Mouse (Mus musculus): Measurements from ENCODE around the gene Dcst2. TPM values are rescaled to one million over a fixed set of nuclear protein-coding genes. Genes with fewer than 3 reads are reported as not detected.
A peak's percentile ranks its signal among the peaks of the same experiment; 100 is the strongest.

Dcst2 gene
- total RNA-seq, 1 experiment, result not detected

- TF ChIP-seq CHD2 (IDR thresholded peaks at IDR 0.05; ENCODE audit: low read depth, low read length), result no peak
- no peak for TF ChIP-seq ZNF384 (IDR thresholded peaks at IDR 0.05; ENCODE audit: low read depth, low read length)
- no peak for TF ChIP-seq HCFC1 (IDR thresholded peaks at IDR 0.05; ENCODE audit: borderline replicate concordance, insufficient read depth, low read length)
- TF ChIP-seq ZC3H11A (IDR thresholded peaks at IDR 0.05; ENCODE audit: borderline replicate concordance, low read depth, low read length), result no peak
- TF ChIP-seq MAFK (IDR thresholded peaks at IDR 0.05; ENCODE audit: insufficient read depth, low read depth, low read length), result no peak
- in situ Hi-C loops (cut with MboI; ENCODE audit: low sequenced_read_pairs in 2 of 2, unreplicated experiment in 2 of 2), result no loop called here
- H3K27ac ChIP-seq (ENCODE audit: insufficient read depth, low read depth, low read length, poor library complexity, severe bottlenecking), result peak overlapping the region; percentile 90
- H3K4me1 ChIP-seq (ENCODE audit: control insufficient read depth in 2 of 2, insufficient read depth in 2 of 2, low read length in 2 of 2, poor library complexity in 1 of 2), result peaks cover 4 to 69% of the 10 kb centered on the region in 2 experiments
- DNase-seq (ENCODE audit: low read depth, low spot score), result no peak
- no peak overlapping the region for H3K4me3 ChIP-seq (ENCODE audit: insufficient read depth in 1 of 2, low read depth in 1 of 2, low read length in 2 of 2, poor library complexity in 1 of 2, severe bottlenecking in 1 of 2)
- no peak overlapping the region for H3K9ac ChIP-seq (ENCODE audit: insufficient read depth, low read depth, low read length, poor library complexity, severe bottlenecking)
- H3K9me3 ChIP-seq (ENCODE audit: control insufficient read depth, insufficient read depth, low read depth, low read length), result no peaks in the 10 kb centered on the region
- peaks cover 15% of the 10 kb centered on the region; the same call in 1 of the 2 replicates for H3K36me3 ChIP-seq (ENCODE audit: control insufficient read depth, insufficient read depth, low read length, poor library complexity, severe bottlenecking)
Measured at GRCm38 (mm10) chr3:89383651-89384255, 22.0 kb downstream of the Dcst2 start.

GRCm38 (mm10) chr3:89384331-89385076 lies 22.7 kb downstream of the Dcst2 start:
- no peak for TF ChIP-seq CHD2 (IDR thresholded peaks at IDR 0.05; ENCODE audit: low read depth, low read length)
- no peak for TF ChIP-seq MAFK (IDR thresholded peaks at IDR 0.05; ENCODE audit: insufficient read depth, low read depth, low read length)
- no peak for TF ChIP-seq HCFC1 (IDR thresholded peaks at IDR 0.05; ENCODE audit: borderline replicate concordance, insufficient read depth, low read length)
- no peak for TF ChIP-seq ZNF384 (IDR thresholded peaks at IDR 0.05; ENCODE audit: low read depth, low read length)
- TF ChIP-seq ZC3H11A (IDR thresholded peaks at IDR 0.05; ENCODE audit: borderline replicate concordance, low read depth, low read length), result no peak
- H3K4me1 ChIP-seq (ENCODE audit: control insufficient read depth in 2 of 2, insufficient read depth in 2 of 2, low read length in 2 of 2, poor library complexity in 1 of 2), result peaks cover 2 to 68% of the 10 kb centered on the region in 2 experiments; a peak in 3 of 4 replicates
- no peak overlapping the region for H3K27ac ChIP-seq (ENCODE audit: insufficient read depth, low read depth, low read length, poor library complexity, severe bottlenecking)
- H3K9me3 ChIP-seq (ENCODE audit: control insufficient read depth, insufficient read depth, low read depth, low read length), result no peaks in the 10 kb centered on the region
- DNase-seq (ENCODE audit: low read depth, low spot score), result no peak
- no peak overlapping the region for H3K9ac ChIP-seq (ENCODE audit: insufficient read depth, low read depth, low read length, poor library complexity, severe bottlenecking)
- in situ Hi-C loops (cut with MboI; ENCODE audit: low sequenced_read_pairs in 2 of 2, unreplicated experiment in 2 of 2), result no loop called here
- H3K36me3 ChIP-seq (ENCODE audit: control insufficient read depth, insufficient read depth, low read length, poor library complexity, severe bottlenecking), result peaks cover 11% of the 10 kb centered on the region; the same call in 1 of the 2 replicates
- no peak overlapping the region for H3K4me3 ChIP-seq (ENCODE audit: insufficient read depth in 1 of 2, low read depth in 1 of 2, low read length in 2 of 2, poor library complexity in 1 of 2, severe bottlenecking in 1 of 2)

GRCm38 (mm10) chr3:89385451-89385850 lies 23.7 kb downstream of the Dcst2 start:
- peaks cover 2% of the 10 kb centered on the region; the same call in 1 of the 2 replicates for H3K36me3 ChIP-seq (ENCODE audit: control insufficient read depth, insufficient read depth, low read length, poor library complexity, severe bottlenecking)
- peaks cover 2 to 62% of the 10 kb centered on the region in 2 experiments; a peak in 3 of 4 replicates for H3K4me1 ChIP-seq (ENCODE audit: control insufficient read depth in 2 of 2, insufficient read depth in 2 of 2, low read length in 2 of 2, poor library complexity in 1 of 2)
- in situ Hi-C loops (cut with MboI; ENCODE audit: low sequenced_read_pairs in 2 of 2, unreplicated experiment in 2 of 2), result no loop called here
- H3K4me3 ChIP-seq (ENCODE audit: insufficient read depth in 1 of 2, low read depth in 1 of 2, low read length in 2 of 2, poor library complexity in 1 of 2, severe bottlenecking in 1 of 2), result peak overlapping the region in 1 of 2 experiments; percentile 8; a peak in 1 of 4 replicates
- no peak for DNase-seq (ENCODE audit: low read depth, low spot score)
- TF ChIP-seq HCFC1 (IDR thresholded peaks at IDR 0.05; ENCODE audit: borderline replicate concordance, insufficient read depth, low read length) (no peak), ZC3H11A (IDR thresholded peaks at IDR 0.05; ENCODE audit: borderline replicate concordance, low read depth, low read length) (no peak), ZNF384 (IDR thresholded peaks at IDR 0.05; ENCODE audit: low read depth, low read length) (no peak), MAFK (IDR thresholded peaks at IDR 0.05; ENCODE audit: insufficient read depth, low read depth, low read length) (no peak), CHD2 (IDR thresholded peaks at IDR 0.05; ENCODE audit: low read depth, low read length) (no peak)
- H3K9ac ChIP-seq (ENCODE audit: insufficient read depth, low read depth, low read length, poor library complexity, severe bottlenecking), result peak overlapping the region; percentile 44; the same call in 1 of the 2 replicates
- no peak overlapping the region for H3K27ac ChIP-seq (ENCODE audit: insufficient read depth, low read depth, low read length, poor library complexity, severe bottlenecking)
- H3K9me3 ChIP-seq (ENCODE audit: control insufficient read depth, insufficient read depth, low read depth, low read length), result no peaks in the 10 kb centered on the region

- H3K9me3 ChIP-seq (ENCODE audit: control insufficient read depth, insufficient read depth, low read depth, low read length), result no peaks in the 10 kb centered on the region
- no peak for DNase-seq (ENCODE audit: low read depth, low spot score)
- peaks cover 2% of the 10 kb centered on the region; the same call in 1 of the 2 replicates for H3K36me3 ChIP-seq (ENCODE audit: control insufficient read depth, insufficient read depth, low read length, poor library complexity, severe bottlenecking)
- H3K27ac ChIP-seq (ENCODE audit: insufficient read depth, low read depth, low read length, poor library complexity, severe bottlenecking), result no peak overlapping the region
- peak overlapping the region; percentile 12; the same call in 1 of the 2 replicates for H3K9ac ChIP-seq (ENCODE audit: insufficient read depth, low read depth, low read length, poor library complexity, severe bottlenecking)
- peak overlapping the region in 1 of 2 experiments; percentile 36; a peak in 1 of 4 replicates for H3K4me3 ChIP-seq (ENCODE audit: insufficient read depth in 1 of 2, low read depth in 1 of 2, low read length in 2 of 2, poor library complexity in 1 of 2, severe bottlenecking in 1 of 2)
- in situ Hi-C loops (cut with MboI; ENCODE audit: low sequenced_read_pairs in 2 of 2, unreplicated experiment in 2 of 2), result no loop called here
- TF ChIP-seq CHD2 (IDR thresholded peaks at IDR 0.05; ENCODE audit: low read depth, low read length) (no peak), MAFK (IDR thresholded peaks at IDR 0.05; ENCODE audit: insufficient read depth, low read depth, low read length) (no peak), ZC3H11A (IDR thresholded peaks at IDR 0.05; ENCODE audit: borderline replicate concordance, low read depth, low read length) (no peak), ZNF384 (IDR thresholded peaks at IDR 0.05; ENCODE audit: low read depth, low read length) (no peak), HCFC1 (IDR thresholded peaks at IDR 0.05; ENCODE audit: borderline replicate concordance, insufficient read depth, low read length) (no peak)
- peaks cover 2 to 59% of the 10 kb centered on the region in 2 experiments; a peak in 3 of 4 replicates for H3K4me1 ChIP-seq (ENCODE audit: control insufficient read depth in 2 of 2, insufficient read depth in 2 of 2, low read length in 2 of 2, poor library complexity in 1 of 2)
Measured at GRCm38 (mm10) chr3:89386438-89387420, 25.0 kb downstream of the Dcst2 start.

Measured in ES-E14 (cell line).